Mouse (Mus musculus): ENCODE data around the gene Rpl11. TPM values are rescaled to one million over a fixed set of nuclear protein-coding genes. Genes with fewer than 3 reads are reported as not detected.

Gene Rpl11
- polyA plus RNA-seq, 1 experiment from 2014 or later = 377 TPM

DNA sequence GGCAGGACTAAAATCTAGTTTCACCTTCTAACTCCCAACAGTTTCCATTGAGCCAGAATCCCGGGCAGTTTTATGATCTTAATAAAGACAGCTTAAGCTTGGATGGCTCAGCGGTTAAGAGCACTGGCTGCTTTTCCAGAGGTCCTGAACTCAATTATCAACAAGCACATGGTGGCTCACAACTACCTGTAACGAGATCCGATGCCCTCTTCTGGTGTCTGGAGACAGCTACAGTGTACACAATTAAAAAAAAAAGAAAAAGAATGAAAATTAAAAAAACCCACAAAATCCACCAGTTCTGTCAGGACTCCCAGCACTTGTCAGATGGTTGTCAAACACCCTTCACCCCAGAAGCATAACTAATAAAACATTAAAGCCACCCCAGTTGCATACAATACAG, 5.6 kb downstream of the Rpl11 start:
- Histone ChIP-seq H3K9ac (no peak overlapping the region), H3K4me1 (replicated peaks) (peaks cover 54% of the 10 kb centered on the region)

GRCm38 (mm10) chr4:136046888-136047287, 6.3 kb downstream of the Rpl11 start:
- Histone ChIP-seq H3K9ac (no peak overlapping the region), H3K4me2 (no peak overlapping the region), H3K9me3 (replicated peaks) (no peaks in the 10 kb centered on the region), H3K27me3 (no peaks in the 10 kb centered on the region), H3K27ac (no peak overlapping the region), H3K4me1 (replicated peaks) (peaks cover 49% of the 10 kb centered on the region), H3K4me3 (replicated peaks) (no peak overlapping the region), H3K36me3 (peaks cover 76% of the 10 kb centered on the region)
- ATAC-seq (ENCODE audit: low read depth) = no peak
- no peak for DNase-seq
- WGBS (ENCODE audit: insufficient replicate concordance) = 75% methylated on average over 6 of the region's 6 CpGs

More for the DNA sequence above, 5.6 kb downstream of the Rpl11 start:
- Histone ChIP-seq H3K9me3 (replicated peaks) (no peaks in the 10 kb centered on the region), H3K27ac (peak overlapping the region; percentile 23; the same call in 1 of the 2 replicates), H3K4me2 (no peak overlapping the region), H3K27me3 (no peaks in the 10 kb centered on the region), H3K4me3 (replicated peaks) (no peak overlapping the region), H3K36me3 (peaks cover 80% of the 10 kb centered on the region)
- ATAC-seq (ENCODE audit: low read depth) (no peak), DNase-seq (no peak)
- WGBS (ENCODE audit: insufficient replicate concordance) = 59% methylated on average over 4 of the region's 4 CpGs

DNA sequence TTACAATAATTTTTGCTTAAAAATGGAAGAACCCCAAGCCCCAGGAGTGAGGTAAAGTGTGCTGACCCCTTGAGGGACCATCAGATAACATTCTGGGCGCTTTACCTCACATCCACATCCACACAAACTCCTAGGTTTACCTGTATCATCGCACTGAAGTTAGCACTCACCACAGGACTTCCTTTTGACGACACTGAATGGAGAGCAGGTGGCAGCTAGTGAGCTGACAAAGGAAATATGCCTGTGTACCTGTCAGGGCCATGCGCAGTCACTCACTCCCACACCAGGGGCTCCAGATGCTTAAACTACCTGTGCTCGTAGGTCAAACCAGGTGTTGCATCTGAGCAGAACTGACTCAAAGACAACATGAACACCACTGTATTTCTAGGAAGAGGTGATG, 8.1 kb downstream of the Rpl11 start:
- ATAC-seq (ENCODE audit: low read depth) = no peak

GRCm38 (mm10) chr4:136043784-136044400, 9.3 kb downstream of the Rpl11 start:
- no peak for DNase-seq
- ATAC-seq (ENCODE audit: low read depth) = no peak
- H3K9ac ChIP-seq = no peak overlapping the region
- no peak overlapping the region for H3K4me2 ChIP-seq
- H3K4me1 ChIP-seq (replicated peaks) = peaks cover 20% of the 10 kb centered on the region
- no peaks in the 10 kb centered on the region for H3K27me3 ChIP-seq
- H3K4me3 ChIP-seq (replicated peaks) = no peak overlapping the region
- 77% methylated on average over 6 of the region's 6 CpGs for WGBS (ENCODE audit: insufficient replicate concordance)
- H3K9me3 ChIP-seq (replicated peaks) = no peaks in the 10 kb centered on the region
- H3K27ac ChIP-seq = no peak overlapping the region
- peaks cover 46% of the 10 kb centered on the region for H3K36me3 ChIP-seq

More for the DNA sequence above, 8.1 kb downstream of the Rpl11 start:
- no peak overlapping the region for H3K4me3 ChIP-seq (replicated peaks)
- peak overlapping the region; percentile 22; the same call in 1 of the 2 replicates for H3K9ac ChIP-seq
- H3K27me3 ChIP-seq = no peaks in the 10 kb centered on the region
- H3K9me3 ChIP-seq (replicated peaks) = no peaks in the 10 kb centered on the region
- peaks cover 31% of the 10 kb centered on the region for H3K4me1 ChIP-seq (replicated peaks)
- 78% methylated on average over 5 of the region's 5 CpGs for WGBS (ENCODE audit: insufficient replicate concordance)
- no peak for DNase-seq
- peaks cover 58% of the 10 kb centered on the region for H3K36me3 ChIP-seq
- H3K27ac ChIP-seq = no peak overlapping the region; the same call in 1 of the 2 replicates
- H3K4me2 ChIP-seq = no peak overlapping the region

DNA sequence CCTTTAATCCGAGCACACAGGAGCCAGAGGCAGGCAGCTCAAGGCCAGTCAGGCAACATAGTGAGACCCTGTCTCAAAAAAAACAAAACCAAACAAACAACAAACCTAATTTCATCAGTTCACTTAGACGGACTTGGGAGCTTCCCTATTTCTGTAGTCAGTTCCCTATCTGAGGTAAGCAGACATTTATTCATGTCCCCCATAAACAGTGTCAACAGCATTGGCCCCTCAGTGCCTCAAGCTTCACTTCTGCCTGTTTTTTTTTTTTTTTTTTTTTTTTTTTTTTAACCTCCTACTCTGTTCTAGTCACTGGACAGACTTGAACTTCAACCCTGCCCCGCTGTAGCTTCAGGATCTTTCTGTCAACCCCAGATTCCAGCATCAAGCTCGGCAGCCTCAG, 18.1 kb downstream of the Rpl11 start:
- 37% methylated on average over 4 of the region's 4 CpGs for WGBS (ENCODE audit: insufficient replicate concordance)
- H3K27me3 ChIP-seq = no peaks in the 10 kb centered on the region

DNA sequence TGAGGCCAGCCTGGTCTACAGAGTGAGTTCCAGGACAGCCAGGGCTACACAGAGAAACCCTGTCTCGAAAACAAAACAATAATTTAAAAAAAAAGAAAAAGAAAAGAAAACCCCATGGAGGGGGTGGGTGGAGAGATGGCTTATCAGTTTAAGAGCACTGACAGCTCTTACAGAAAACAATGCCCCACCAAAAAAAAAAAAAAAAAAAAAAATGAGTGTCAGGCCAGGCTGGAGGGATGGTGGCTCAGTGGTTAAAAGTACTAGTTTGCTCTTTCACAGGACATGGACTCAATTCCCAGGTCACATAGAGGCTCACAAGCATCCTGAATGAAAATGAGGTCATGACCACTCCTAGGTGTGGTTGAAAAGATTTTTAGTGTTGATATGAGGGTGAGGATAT, 20.0 kb downstream of the Rpl11 start:
- no peaks in the 10 kb centered on the region for H3K36me3 ChIP-seq
- DNase-seq (no peak), ATAC-seq (ENCODE audit: low read depth) (no peak)
- 47% methylated on average over 1 of the region's 1 CpGs for WGBS (ENCODE audit: insufficient replicate concordance)
- no peak overlapping the region for H3K9ac ChIP-seq
- H3K4me2 ChIP-seq = no peak overlapping the region
- no peak overlapping the region for H3K4me3 ChIP-seq (replicated peaks)
- peaks cover 54% of the 10 kb centered on the region for H3K4me1 ChIP-seq (replicated peaks)
- H3K9me3 ChIP-seq (replicated peaks) = no peaks in the 10 kb centered on the region
- H3K27me3 ChIP-seq = no peaks in the 10 kb centered on the region
- no peak overlapping the region for H3K27ac ChIP-seq

More for the DNA sequence above, 18.1 kb downstream of the Rpl11 start:
- Histone ChIP-seq H3K9me3 (replicated peaks) (no peaks in the 10 kb centered on the region), H3K4me3 (replicated peaks) (no peak overlapping the region), H3K4me1 (replicated peaks) (peaks cover 36% of the 10 kb centered on the region), H3K4me2 (no peak overlapping the region), H3K9ac (no peak overlapping the region), H3K27ac (peak overlapping the region; percentile 68), H3K36me3 (no peaks in the 10 kb centered on the region)
- ATAC-seq (ENCODE audit: low read depth) (no peak), DNase-seq (no peak)

- Histone ChIP-seq H3K36me3 (no peaks in the 10 kb centered on the region), H3K27ac (peak overlapping the region; percentile 81), H3K4me3 (replicated peaks) (0 out of 2 replicates have a peak overlapping the region, but pooled peaks have one; percentile 3), H3K9ac (peak overlapping the region; percentile 49), H3K9me3 (replicated peaks) (no peaks in the 10 kb centered on the region), H3K4me2 (peak overlapping the region; percentile 39), H3K27me3 (no peaks in the 10 kb centered on the region), H3K4me1 (replicated peaks) (peaks cover 66% of the 10 kb centered on the region)
- ATAC-seq (ENCODE audit: low read depth) (peak; percentile 79), DNase-seq (no peak)
- 10% methylated on average over 8 of the region's 8 CpGs for WGBS (ENCODE audit: insufficient replicate concordance)
Measured at GRCm38 (mm10) chr4:136030968-136031909, 22.0 kb downstream of the Rpl11 start.

DNA sequence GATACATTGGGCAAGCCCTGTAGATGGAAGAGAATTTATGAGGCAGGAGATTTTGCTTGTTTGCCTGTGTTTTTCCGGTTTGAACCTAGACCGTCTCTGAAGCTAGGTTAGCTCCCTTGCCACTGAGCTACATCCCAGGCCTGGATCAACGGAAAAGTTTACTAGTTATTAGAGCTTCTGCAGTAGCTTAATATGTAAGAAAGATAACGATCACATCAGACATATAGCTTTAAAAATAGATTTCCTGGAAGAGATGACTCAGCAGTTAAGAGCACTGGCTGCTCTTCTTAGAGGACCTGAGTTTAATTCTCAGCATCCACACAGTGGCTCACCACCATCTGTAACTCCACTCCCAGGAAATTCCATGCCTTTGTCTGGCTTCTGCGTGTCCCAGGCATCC, 24.5 kb downstream of the Rpl11 start:
- peak overlapping the region; percentile 56 for H3K9ac ChIP-seq
- no peaks in the 10 kb centered on the region for H3K36me3 ChIP-seq
- DNase-seq = no peak
- no peaks in the 10 kb centered on the region for H3K27me3 ChIP-seq
- H3K9me3 ChIP-seq (replicated peaks) = no peaks in the 10 kb centered on the region
- H3K27ac ChIP-seq = peak overlapping the region; percentile 79
- H3K4me1 ChIP-seq (replicated peaks) = peaks cover 55% of the 10 kb centered on the region
- H3K4me2 ChIP-seq = peak overlapping the region; percentile 41
- H3K4me3 ChIP-seq (replicated peaks) = no peak overlapping the region; the same call in 1 of the 2 replicates
- ATAC-seq (ENCODE audit: low read depth) = 0 out of 2 replicates have a peak, but pooled peaks have one; percentile 37
- 36% methylated on average over 5 of the region's 5 CpGs for WGBS (ENCODE audit: insufficient replicate concordance)

DNA sequence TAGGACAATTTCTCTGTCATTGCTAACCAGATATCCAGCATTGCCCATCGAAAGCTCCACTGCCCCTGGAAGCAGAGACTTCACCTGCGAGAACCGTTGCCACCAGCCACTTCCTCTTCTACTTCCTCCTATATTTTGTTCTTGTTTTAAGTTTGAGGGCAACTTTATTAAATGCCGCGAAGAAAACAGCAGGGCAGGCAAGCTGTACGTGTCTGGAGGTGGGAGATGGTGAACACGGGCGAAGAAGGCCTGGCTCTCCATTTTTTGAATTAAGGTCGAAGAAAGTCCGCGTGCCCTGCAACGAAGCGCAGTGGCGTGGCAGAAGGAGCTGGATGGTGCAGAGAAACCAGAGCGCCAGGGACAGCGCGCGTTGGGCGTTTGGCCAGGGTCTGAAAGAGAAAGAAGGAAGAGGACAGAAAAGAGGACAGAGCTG, 25.1 kb downstream of the Rpl11 start:
- WGBS (ENCODE audit: insufficient replicate concordance) = 48% methylated on average over 19 of the region's 19 CpGs
- DNase-seq = no peak
- peak overlapping the region; percentile 41 for H3K4me2 ChIP-seq
- H3K27ac ChIP-seq = peak overlapping the region; percentile 79
- no peak for ATAC-seq (ENCODE audit: low read depth)
- H3K4me3 ChIP-seq (replicated peaks) = no peak overlapping the region; the same call in 1 of the 2 replicates
- H3K36me3 ChIP-seq = no peaks in the 10 kb centered on the region
- H3K27me3 ChIP-seq = no peaks in the 10 kb centered on the region
- H3K4me1 ChIP-seq (replicated peaks) = peaks cover 51% of the 10 kb centered on the region
- no peaks in the 10 kb centered on the region for H3K9me3 ChIP-seq (replicated peaks)
- peak overlapping the region; percentile 56 for H3K9ac ChIP-seq

DNA sequence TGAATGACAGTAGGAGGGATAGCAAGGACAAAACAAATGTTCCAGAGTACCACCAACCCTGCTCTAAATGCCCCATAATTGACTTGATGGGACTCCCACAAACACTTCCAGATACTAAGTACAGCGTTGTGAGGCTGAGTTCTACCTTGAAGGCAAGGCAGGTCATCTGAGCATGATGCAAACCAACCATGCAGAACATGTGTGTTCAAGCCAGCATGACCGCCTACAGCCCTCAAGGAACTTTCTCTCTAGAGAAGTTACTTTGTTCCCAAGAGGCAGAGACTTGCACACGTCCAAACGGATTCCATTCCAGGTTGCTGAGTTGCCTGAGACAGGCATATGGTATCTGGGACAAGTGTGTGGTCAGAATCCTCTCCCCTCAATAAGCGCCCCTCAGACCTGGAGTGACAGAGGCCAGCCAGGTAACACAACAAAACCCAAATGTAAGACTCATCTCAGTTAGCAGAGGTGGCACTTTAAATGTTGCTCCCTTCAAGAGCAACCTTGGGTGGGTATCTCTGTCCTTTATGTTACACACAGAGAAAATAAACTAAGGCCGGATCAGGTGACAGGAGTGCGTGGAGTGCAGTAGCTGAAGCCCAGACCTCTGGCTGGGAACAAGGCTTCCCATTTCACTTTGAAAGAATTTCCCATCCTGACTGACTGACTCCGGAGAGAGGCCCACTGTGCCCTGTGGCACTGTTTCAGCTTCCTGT, 25.7 kb downstream of the Rpl11 start:
- Histone ChIP-seq H3K4me2 (peak overlapping the region; percentile 41; the same call in 1 of the 2 replicates), H3K9ac (0 out of 2 replicates have a peak overlapping the region, but pooled peaks have one; percentile 0), H3K27ac (peak overlapping the region; percentile 79), H3K27me3 (no peaks in the 10 kb centered on the region), H3K36me3 (no peaks in the 10 kb centered on the region), H3K9me3 (replicated peaks) (no peaks in the 10 kb centered on the region), H3K4me1 (replicated peaks) (peaks cover 54% of the 10 kb centered on the region), H3K4me3 (replicated peaks) (no peak overlapping the region)
- WGBS (ENCODE audit: insufficient replicate concordance) = 67% methylated on average over 8 of the region's 8 CpGs
- no peak for ATAC-seq (ENCODE audit: low read depth)
- no peak for DNase-seq

- WGBS (ENCODE audit: insufficient replicate concordance) = 68% methylated on average over 1 of the region's 1 CpGs
- ATAC-seq (ENCODE audit: low read depth) = no peak
Measured at GRCm38 (mm10) chr4:136025350-136025749, 27.9 kb downstream of the Rpl11 start.

More at GRCm38 (mm10) chr4:136025350-136025749, 27.9 kb downstream of the Rpl11 start:
- DNase-seq = no peak
- no peak overlapping the region for H3K9ac ChIP-seq
- no peak overlapping the region for H3K4me3 ChIP-seq (replicated peaks)
- no peaks in the 10 kb centered on the region for H3K36me3 ChIP-seq
- no peak overlapping the region for H3K27ac ChIP-seq
- H3K4me2 ChIP-seq = no peak overlapping the region
- no peaks in the 10 kb centered on the region for H3K27me3 ChIP-seq
- H3K4me1 ChIP-seq (replicated peaks) = peaks cover 48% of the 10 kb centered on the region
- H3K9me3 ChIP-seq (replicated peaks) = no peaks in the 10 kb centered on the region

All from liver, embryonic 13.5 days (tissue).